Mouse (Mus musculus) stomach, embryonic 15.5 days (tissue): ENCODE measurements around the gene 9130213A22Rik. TPM values are rescaled to one million over a fixed set of nuclear protein-coding genes. Genes with fewer than 3 reads are reported as not detected.

Experiments used
- ATAC-seq: fragments of 200-750 bp; cut with Nextera tagmentation; 2 replicates; pipeline ENCODE4 v1.8.0; 2017; ENCODE audit warnings: low read depth, moderate number of reproducible peaks, moderate TSS enrichment; ENCODE audit not compliant: insufficient read depth, low FRiP score
- H3K27ac ChIP-seq: fragments of 300-500 bp; sonication (generic); 2 replicates; pipeline ENCODE4 v1.5.1; 2015; ENCODE audit warnings: mild to moderate bottlenecking, inconsistent platforms
- H3K27me3 ChIP-seq: fragments of 300-500 bp; sonication (generic); replicated peaks from 2 replicates; pipeline ENCODE4 v1.6.1; 2015; ENCODE audit warnings: inconsistent platforms
- H3K36me3 ChIP-seq: fragments of 300-500 bp; sonication (generic); 2 replicates; pipeline ENCODE4 v1.6.1; 2015; ENCODE audit warnings: inconsistent platforms
- H3K4me1 ChIP-seq: fragments of 300-500 bp; sonication (generic); 2 replicates; pipeline ENCODE4 v1.6.1; 2015; ENCODE audit warnings: inconsistent platforms
- H3K4me2 ChIP-seq: fragments of 300-500 bp; sonication (generic); 2 replicates; pipeline ENCODE4 v1.6.1; 2015; ENCODE audit warnings: mild to moderate bottlenecking, inconsistent platforms
- H3K4me3 ChIP-seq: fragments of 300-500 bp; sonication (generic); replicated peaks from 2 replicates; pipeline ENCODE4 v1.5.1; 2015; ENCODE audit warnings: inconsistent platforms
- H3K9ac ChIP-seq: fragments of 300-500 bp; sonication (generic); 2 replicates; pipeline ENCODE4 v1.6.1; 2015; ENCODE audit warnings: inconsistent platforms
- H3K9me3 ChIP-seq: fragments of 300-500 bp; sonication (generic); 2 replicates; pipeline ENCODE4 v1.6.1; 2016; ENCODE audit warnings: inconsistent platforms
- WGBS: fragments of 180-500 bp; shearing (Covaris S2); methylation state at CpG from one replicate; pipeline ENCODE4 v1.1.7; 2015; 5-methylcytosine and 5-hydroxymethylcytosine counted together
- polyA plus RNA-seq: library from polyadenylated mRNA; unstranded; fragments of >200 nt; fragmentation: Nextera tagmentation; extraction: Ambion mirVana; gene quantifications from 2 replicates; pipeline ENCODE4 v1.2.1, GENCODE M21; 2015

9130213A22Rik gene
- polyA plus RNA-seq, 1 experiment from 2014 or later = 0.37 TPM

DNA sequence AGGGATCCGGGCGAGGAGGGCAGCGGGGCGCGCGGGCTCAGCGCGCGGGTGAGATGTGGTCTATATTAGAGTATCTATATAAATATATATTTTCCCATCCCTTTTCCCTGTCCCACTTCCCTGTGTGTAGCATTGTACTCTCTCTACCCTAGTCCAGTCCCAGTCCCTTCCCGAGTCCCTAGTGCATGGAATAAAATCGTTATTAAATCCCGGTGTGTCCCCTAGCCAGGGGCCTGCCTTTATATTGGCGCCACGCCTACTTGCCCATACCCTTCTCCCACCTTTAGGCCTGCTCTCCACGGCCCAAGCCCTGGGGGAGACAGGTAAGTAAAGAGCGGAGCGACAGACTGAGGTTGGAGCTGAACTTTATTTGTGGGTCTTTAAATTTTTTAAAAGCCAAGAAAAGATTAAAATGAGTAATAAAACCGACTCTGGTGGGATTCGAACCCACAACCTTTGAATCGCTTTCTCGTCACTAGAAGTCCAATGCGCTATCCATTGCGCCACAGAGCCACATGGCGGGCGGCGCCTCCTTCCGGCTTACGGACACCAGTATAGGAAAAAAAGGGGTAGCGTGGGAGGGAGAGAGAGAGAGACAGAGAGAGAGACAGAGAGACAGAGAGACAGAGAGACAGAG is 785 bp upstream of the 9130213A22Rik start:
- no peak for ATAC-seq
- H3K4me2 ChIP-seq = peak overlapping the region; percentile 95
- H3K4me3 ChIP-seq = peak overlapping the region; percentile 82
- no peaks in the 10 kb centered on the region for H3K27me3 ChIP-seq
- peak overlapping the region; percentile 63 for H3K9ac ChIP-seq
- WGBS = under 1% methylated on average over 29 of the region's 29 CpGs
- no peaks in the 10 kb centered on the region for H3K36me3 ChIP-seq
- peak overlapping the region; percentile 94 for H3K27ac ChIP-seq
- peaks cover 37% of the 10 kb centered on the region for H3K4me1 ChIP-seq
- no peaks in the 10 kb centered on the region for H3K9me3 ChIP-seq

DNA sequence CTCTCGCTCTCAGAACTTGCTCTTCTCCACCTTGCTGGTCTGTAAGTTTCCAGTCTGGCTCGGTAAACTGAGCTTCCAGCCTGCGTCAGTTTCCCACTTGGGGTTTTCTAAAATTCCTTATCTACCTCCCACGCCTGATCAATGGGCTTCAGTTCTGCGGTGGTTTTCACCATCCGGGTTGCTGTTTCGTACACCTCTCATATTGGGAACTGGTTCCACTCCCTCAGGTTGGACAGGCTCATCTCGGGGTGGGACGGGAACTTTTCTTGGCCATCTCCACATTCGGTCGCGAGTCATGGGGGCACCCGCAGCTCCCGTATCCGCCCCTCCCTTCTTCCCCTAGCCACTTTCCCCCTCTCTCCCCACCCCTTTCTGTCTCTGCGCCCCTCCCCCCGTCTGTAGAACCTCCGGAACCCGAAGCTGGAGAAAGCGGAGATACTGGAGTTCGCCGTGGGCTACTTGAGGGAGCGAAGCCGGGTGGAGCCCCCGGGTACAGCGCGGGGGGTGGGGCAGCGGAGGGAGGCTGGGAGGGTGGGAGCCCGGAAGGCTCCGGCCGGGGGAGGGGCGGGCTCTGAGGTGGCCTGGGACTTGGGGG is 551 bp downstream of the 9130213A22Rik start:
- Histone ChIP-seq H3K4me1 (peaks cover 39% of the 10 kb centered on the region), H3K9ac (peak overlapping the region; percentile 63), H3K4me3 (peak overlapping the region; percentile 82), H3K27me3 (no peaks in the 10 kb centered on the region), H3K9me3 (no peaks in the 10 kb centered on the region), H3K4me2 (peak overlapping the region; percentile 95), H3K36me3 (no peaks in the 10 kb centered on the region), H3K27ac (peak overlapping the region; percentile 94)
- under 1% methylated on average over 32 of the region's 32 CpGs for WGBS
- ATAC-seq = no peak

- Histone ChIP-seq H3K4me1 (peaks cover 38% of the 10 kb centered on the region), H3K27ac (peak overlapping the region; percentile 94), H3K27me3 (no peaks in the 10 kb centered on the region)
These were observed 1.2 kb downstream of the 9130213A22Rik start for GRCm38 (mm10) chr11:69121001-69121740.

GRCm38 (mm10) chr11:69120221-69121000 is 2.0 kb downstream of the 9130213A22Rik start, which contains the start of gene Hes7:
TSS of gene Hes7 (plus strand) at chr11:69120404.
- ATAC-seq = no peak
- H3K9me3 ChIP-seq = no peaks in the 10 kb centered on the region
- H3K4me3 ChIP-seq = peak within 1 kb of the TSS; percentile 82
- peak within 1 kb of the TSS; percentile 94 for H3K27ac ChIP-seq
- H3K4me2 ChIP-seq = peak within 1 kb of the TSS; percentile 95
- peaks cover 32% of the 10 kb centered on the region for H3K4me1 ChIP-seq
- 2% methylated on average over 27 of the region's 27 CpGs for WGBS
- H3K27me3 ChIP-seq = no peaks in the 10 kb centered on the region
- H3K9ac ChIP-seq = peak within 1 kb of the TSS; percentile 63; the same call in 1 of the 2 replicates
- H3K36me3 ChIP-seq = no peaks in the 10 kb centered on the region

More at GRCm38 (mm10) chr11:69121001-69121740, 1.2 kb downstream of the 9130213A22Rik start:
- Histone ChIP-seq H3K4me2 (peak overlapping the region; percentile 95), H3K36me3 (no peaks in the 10 kb centered on the region), H3K4me3 (peak overlapping the region; percentile 82), H3K9me3 (no peaks in the 10 kb centered on the region), H3K9ac (peak overlapping the region; percentile 63; the same call in 1 of the 2 replicates)
- under 1% methylated on average over 33 of the region's 33 CpGs for WGBS
- no peak for ATAC-seq

DNA sequence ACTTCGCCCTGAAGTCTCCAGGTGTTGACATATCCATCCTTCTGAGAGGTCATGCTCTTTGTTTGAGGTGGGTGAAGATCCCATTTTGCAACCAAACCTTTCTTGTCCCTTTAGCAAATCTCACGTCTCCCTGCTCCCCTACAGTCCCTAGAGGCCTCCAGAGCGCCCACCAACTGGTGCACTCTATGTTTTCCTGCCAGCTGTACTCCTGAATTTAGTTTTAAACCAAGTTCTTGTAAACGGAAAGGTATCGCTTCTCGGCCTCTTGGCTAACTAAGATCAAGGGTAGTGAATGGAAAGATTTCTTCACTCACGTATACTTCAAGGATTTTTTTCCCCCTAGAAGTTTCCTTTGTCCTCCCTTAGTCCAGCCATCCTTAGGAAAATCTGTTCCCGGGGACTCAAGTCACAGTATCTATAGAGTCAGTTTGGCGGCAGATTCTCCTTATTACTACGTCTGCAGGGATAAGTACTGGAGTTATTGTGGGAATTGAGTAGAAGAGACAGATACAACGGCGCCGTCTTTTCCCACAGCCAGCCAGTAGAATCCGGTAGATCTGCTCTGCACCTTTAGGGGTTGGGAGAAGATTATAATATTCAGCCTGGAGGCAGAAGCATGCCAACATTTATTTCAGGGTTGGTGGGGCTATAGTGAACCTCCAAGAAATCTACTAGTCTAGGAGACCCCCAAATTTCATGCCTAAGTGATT is 2.8 kb downstream of the 9130213A22Rik start:
- H3K4me2 ChIP-seq = peak overlapping the region; percentile 95
- no peak overlapping the region for H3K9ac ChIP-seq
- H3K27me3 ChIP-seq = no peaks in the 10 kb centered on the region
- no peak for ATAC-seq
- peak overlapping the region; percentile 82 for H3K4me3 ChIP-seq
- H3K36me3 ChIP-seq = no peaks in the 10 kb centered on the region
- H3K9me3 ChIP-seq = no peaks in the 10 kb centered on the region
- H3K4me1 ChIP-seq = peaks cover 32% of the 10 kb centered on the region
- 46% methylated on average over 14 of the region's 14 CpGs for WGBS
- H3K27ac ChIP-seq = no peak overlapping the region

DNA sequence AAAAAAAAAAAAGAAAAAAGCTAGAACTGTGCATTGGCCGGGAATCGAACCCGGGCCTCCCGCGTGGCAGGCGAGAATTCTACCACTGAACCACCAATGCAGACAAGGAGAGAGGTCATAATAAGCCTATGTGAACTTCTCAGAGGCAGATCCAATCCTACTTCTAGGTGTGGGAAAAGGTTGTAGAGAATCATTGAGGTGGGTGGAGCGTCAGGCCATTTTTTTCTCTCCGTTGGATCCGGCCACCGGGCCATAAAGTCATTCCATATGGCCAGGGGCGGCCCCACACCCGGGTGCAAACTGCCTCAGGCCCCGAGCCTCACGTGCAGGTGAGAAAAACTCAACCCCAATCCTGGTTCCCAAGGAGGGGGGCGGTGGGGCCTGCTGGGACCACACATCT is 3.6 kb downstream of the 9130213A22Rik start:
- peak overlapping the region; percentile 95 for H3K4me2 ChIP-seq
- H3K36me3 ChIP-seq = no peaks in the 10 kb centered on the region
- peak overlapping the region; percentile 72 for H3K4me3 ChIP-seq
- no peaks in the 10 kb centered on the region for H3K9me3 ChIP-seq
- no peak overlapping the region for H3K9ac ChIP-seq
- peak overlapping the region; percentile 91; the same call in 1 of the 2 replicates for H3K27ac ChIP-seq
- H3K4me1 ChIP-seq = peaks cover 32% of the 10 kb centered on the region
- no peaks in the 10 kb centered on the region for H3K27me3 ChIP-seq
- whole genome bisulfite sequencing = 3% methylated on average over 15 of the region's 15 CpGs
- ATAC-seq = 0 out of 2 replicates have a peak, but pooled peaks have one; percentile 6

GRCm38 (mm10) chr11:69117737-69118695 is 4.4 kb downstream of the 9130213A22Rik start:
- Histone ChIP-seq H3K4me2 (peak overlapping the region; percentile 95), H3K9me3 (no peaks in the 10 kb centered on the region), H3K9ac (peak overlapping the region; percentile 76), H3K27ac (peak overlapping the region; percentile 91), H3K36me3 (no peaks in the 10 kb centered on the region), H3K27me3 (no peaks in the 10 kb centered on the region), H3K4me1 (peaks cover 30% of the 10 kb centered on the region), H3K4me3 (peak overlapping the region; percentile 72)
- under 1% methylated on average over 44 of the region's 45 CpGs for WGBS
- ATAC-seq = peak; percentile 11; the same call in 1 of the 2 replicates

GRCm38 (mm10) chr11:69116843-69117242 is 5.5 kb downstream of the 9130213A22Rik start:
- peak overlapping the region; percentile 72; the same call in 1 of the 2 replicates for H3K4me3 ChIP-seq
- 44% methylated on average over 5 of the region's 5 CpGs for WGBS

GRCm38 (mm10) chr11:69114621-69115020 is 7.8 kb downstream of the 9130213A22Rik start:
- Histone ChIP-seq H3K4me2 (no peak overlapping the region), H3K4me3 (no peak overlapping the region), H3K27ac (no peak overlapping the region), H3K9ac (no peak overlapping the region), H3K4me1 (peaks cover 20% of the 10 kb centered on the region), H3K36me3 (no peaks in the 10 kb centered on the region), H3K9me3 (no peaks in the 10 kb centered on the region), H3K27me3 (no peaks in the 10 kb centered on the region)
- WGBS = 81% methylated on average over 3 of the region's 3 CpGs
- ATAC-seq = no peak

More at GRCm38 (mm10) chr11:69116843-69117242, 5.5 kb downstream of the 9130213A22Rik start:
- H3K27ac ChIP-seq = no peak overlapping the region
- peaks cover 29% of the 10 kb centered on the region for H3K4me1 ChIP-seq
- ATAC-seq = no peak
- no peaks in the 10 kb centered on the region for H3K36me3 ChIP-seq
- peak overlapping the region; percentile 95 for H3K4me2 ChIP-seq
- no peak overlapping the region for H3K9ac ChIP-seq
- H3K27me3 ChIP-seq = no peaks in the 10 kb centered on the region
- H3K9me3 ChIP-seq = no peaks in the 10 kb centered on the region

- no peak overlapping the region for H3K4me2 ChIP-seq
- no peak overlapping the region for H3K4me3 ChIP-seq
- peaks cover 16% of the 10 kb centered on the region for H3K4me1 ChIP-seq
- WGBS = 44% methylated on average over 3 of the region's 3 CpGs
- ATAC-seq = no peak
- H3K9me3 ChIP-seq = no peaks in the 10 kb centered on the region
- no peak overlapping the region for H3K9ac ChIP-seq
- H3K36me3 ChIP-seq = peaks cover 3% of the 10 kb centered on the region; the same call in 1 of the 2 replicates
- no peak overlapping the region for H3K27ac ChIP-seq
- H3K27me3 ChIP-seq = no peaks in the 10 kb centered on the region
These were observed 8.4 kb downstream of the 9130213A22Rik start for GRCm38 (mm10) chr11:69114018-69114417.
